Mouse (Mus musculus): ENCODE results near the gene Dync1h1.
A peak's percentile ranks its signal among the peaks of the same experiment; 100 is the strongest.

DNA sequence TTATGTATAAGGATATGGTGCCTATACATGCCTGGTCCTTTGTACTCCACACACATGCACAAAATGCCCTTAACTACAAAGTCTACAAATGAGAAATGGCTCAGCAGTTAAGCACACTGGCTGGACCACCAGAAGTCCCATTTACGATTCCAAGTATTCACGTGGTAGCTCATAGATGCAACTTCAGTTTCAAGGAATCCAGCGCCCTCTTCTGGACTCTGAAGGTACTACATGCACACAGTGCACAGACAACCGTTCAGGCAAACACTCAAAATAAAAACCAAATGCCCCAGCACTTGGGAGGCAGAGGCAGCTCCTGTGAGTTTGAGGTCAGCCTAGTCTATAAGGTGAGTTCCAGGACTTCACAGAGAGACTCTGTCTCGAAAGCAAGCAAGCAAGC, 73.0 kb downstream of the Dync1h1 start:
- TF ChIP-seq CTCF (IDR thresholded peaks at IDR 0.05; ENCODE audit: extremely low read depth, insufficient read depth, insufficient read length, insufficient replicate concordance) (peak; percentile 13; the same call in 1 of the 2 replicates), POLR2A (IDR thresholded peaks at IDR 0.05; ENCODE audit: low read depth, low read length) (no peak)
